Mouse (Mus musculus) bone marrow macrophage, adult 2 months (primary cell): ENCODE results near the gene Zpr1. TPM values are rescaled to one million over a fixed set of nuclear protein-coding genes. Genes with fewer than 3 reads are reported as not detected.

Source experiments
- H3K27ac ChIP-seq: 2 replicates; pipeline ENCODE4 v1.5.1; 2012; ENCODE audit warnings: low read depth, low read length; ENCODE audit not compliant: insufficient read depth
- H3K4me1 ChIP-seq: 2 replicates; pipeline ENCODE4 v1.6.1; 2012; ENCODE audit warnings: low read length; ENCODE audit not compliant: control insufficient read depth, insufficient read depth
- H3K4me3 ChIP-seq: 2 replicates; pipeline ENCODE4 v1.5.1; 2012; ENCODE audit warnings: mild to moderate bottlenecking, low read length, moderate library complexity; ENCODE audit not compliant: insufficient read depth
- CTCF ChIP-seq: IDR thresholded peaks from 2 replicates; pipeline ENCODE4 v1.5.1; 2012; ENCODE audit warnings: low read depth, mild to moderate bottlenecking, low read length, moderate library complexity
- POLR2A ChIP-seq: IDR thresholded peaks from 2 replicates; pipeline ENCODE4 v1.6.1; 2012; ENCODE audit warnings: mild to moderate bottlenecking, low read depth, low read length, borderline replicate concordance
- polyA plus RNA-seq: library from polyadenylated mRNA; stranded (reverse); fragments of >200 nt; gene quantifications from 2 replicates; pipeline ENCODE4 v1.2.4, GENCODE M21; 2012; ENCODE audit not compliant: missing spikeins, insufficient read depth, insufficient read length

Zpr1 gene
- polyA plus RNA-seq, 1 experiment: 41.6 TPM

- no peak for TF ChIP-seq CTCF
- TF ChIP-seq POLR2A: no peak
- Histone ChIP-seq H3K4me3 (no peak overlapping the region), H3K4me1 (peaks cover 20% of the 10 kb centered on the region), H3K27ac (no peak overlapping the region)
Observed at GRCm38 (mm10) chr9:46259111-46259510, 13.8 kb upstream of the Zpr1 start.

- H3K27ac ChIP-seq: no peak overlapping the region
- no peak overlapping the region for H3K4me3 ChIP-seq
- no peak for TF ChIP-seq POLR2A
- peaks cover 20% of the 10 kb centered on the region for H3K4me1 ChIP-seq
Observed at GRCm38 (mm10) chr9:46261131-46261530, 11.7 kb upstream of the Zpr1 start.

GRCm38 (mm10) chr9:46268343-46268873, 4.5 kb upstream of the Zpr1 start, which contains the start of gene Apoa5:
Apoa5 (plus strand) TSS chr9:46268633.
- Histone ChIP-seq H3K27ac (no peak within 1 kb of the TSS), H3K4me1 (peaks cover 6% of the 10 kb centered on the region), H3K4me3 (no peak within 1 kb of the TSS)
- TF ChIP-seq POLR2A (no peak), CTCF (no peak)

GRCm38 (mm10) chr9:46269125-46269524, 3.7 kb upstream of the Zpr1 start:
- TF ChIP-seq CTCF (no peak), POLR2A (no peak)
- Histone ChIP-seq H3K27ac (no peak overlapping the region), H3K4me1 (peaks cover 6% of the 10 kb centered on the region), H3K4me3 (no peak overlapping the region)

GRCm38 (mm10) chr9:46270782-46271181, 2.1 kb upstream of the Zpr1 start:
- no peak overlapping the region for H3K27ac ChIP-seq
- TF ChIP-seq POLR2A (no peak), CTCF (no peak)
- peaks cover 9% of the 10 kb centered on the region for H3K4me1 ChIP-seq
- H3K4me3 ChIP-seq: no peak overlapping the region

- Histone ChIP-seq H3K4me1 (peaks cover 9% of the 10 kb centered on the region), H3K4me3 (no peak overlapping the region), H3K27ac (no peak overlapping the region)
- TF ChIP-seq POLR2A (no peak), CTCF (no peak)
Observed at GRCm38 (mm10) chr9:46272070-46272469, 794 bp upstream of the Zpr1 start.

GRCm38 (mm10) chr9:46274494-46274893, 1.6 kb downstream of the Zpr1 start:
- Histone ChIP-seq H3K4me3 (peak overlapping the region; percentile 86), H3K4me1 (peaks cover 9% of the 10 kb centered on the region), H3K27ac (no peak overlapping the region)
- TF ChIP-seq CTCF: no peak
- TF ChIP-seq POLR2A: no peak

- TF ChIP-seq POLR2A: peak; percentile 41
- TF ChIP-seq CTCF: peak; percentile 14; the same call in 1 of the 2 replicates
- peak within 1 kb of the TSS; percentile 85 for H3K4me3 ChIP-seq
- H3K4me1 ChIP-seq: peaks cover 11% of the 10 kb centered on the region
- H3K27ac ChIP-seq: peak within 1 kb of the TSS; percentile 50
Observed at GRCm38 (mm10) chr9:46282631-46283436, 10.0 kb downstream of the Zpr1 start, which contains the start of gene Bud13. Bud13 (plus strand) TSS chr9:46283008.

- no peak for TF ChIP-seq POLR2A
- TF ChIP-seq CTCF: no peak
- H3K4me3 ChIP-seq: no peak overlapping the region
- no peaks in the 10 kb centered on the region for H3K4me1 ChIP-seq
- H3K27ac ChIP-seq: no peak overlapping the region
Observed at GRCm38 (mm10) chr9:46298381-46298780, 25.5 kb downstream of the Zpr1 start.

GRCm38 (mm10) chr9:46302142-46302541, 29.3 kb downstream of the Zpr1 start:
- Histone ChIP-seq H3K4me3 (no peak overlapping the region), H3K4me1 (no peaks in the 10 kb centered on the region), H3K27ac (no peak overlapping the region)
- TF ChIP-seq CTCF (no peak), POLR2A (no peak)

GRCm38 (mm10) chr9:46309121-46309520, 36.3 kb downstream of the Zpr1 start:
- Histone ChIP-seq H3K27ac (no peak overlapping the region), H3K4me1 (no peaks in the 10 kb centered on the region), H3K4me3 (no peak overlapping the region)
- TF ChIP-seq POLR2A (no peak), CTCF (no peak)
